Mouse (Mus musculus) MEL (cell line): ENCODE measurements around the gene St7.

Source experiments
- CHD2 ChIP-seq: IDR thresholded peaks from 2 replicates; pipeline ENCODE4 v1.6.1; 2011; ENCODE audit warnings: low read length, improper control_type of control experiment
- CTCF ChIP-seq, 3 experiments: IDR thresholded peaks in 2 of 3; conservative IDR thresholded peaks in 1 of 3; 2 replicates each; pipeline ENCODE4 v1.5.1; 2011 to 2012; ENCODE audit warnings: low read length in 3 of 3, low read depth in 2 of 3, mild to moderate bottlenecking in 2 of 3, improper control_type of control experiment in 1 of 3, inconsistent platforms in 1 of 3, mixed read lengths in 1 of 3, moderate library complexity in 1 of 3; ENCODE audit not compliant: control insufficient read depth in 1 of 3, insufficient read depth in 1 of 3, poor library complexity in 1 of 3, severe bottlenecking in 1 of 3
- ETS1 ChIP-seq: IDR thresholded peaks from 2 replicates; pipeline ENCODE4 v1.6.1; 2012; ENCODE audit warnings: low read depth, mild to moderate bottlenecking, inconsistent platforms, low read length, improper control_type of control experiment, moderate library complexity
- GATA1 ChIP-seq: IDR thresholded peaks from 2 replicates; pipeline ENCODE4 v1.6.1; 2011; ENCODE audit warnings: low read depth, low read length, improper control_type of control experiment
- MAX ChIP-seq: IDR thresholded peaks from 2 replicates; pipeline ENCODE4 v1.6.1; 2011; ENCODE audit warnings: low read length, improper control_type of control experiment
- POLR2A ChIP-seq, 2 experiments: IDR thresholded peaks; 2 replicates each; pipeline ENCODE4 v1.6.1; 2011 to 2012; ENCODE audit warnings: low read length in 2 of 2, mild to moderate bottlenecking in 2 of 2, control low read depth in 1 of 2, improper control_type of control experiment in 1 of 2, low read depth in 1 of 2, moderate library complexity in 1 of 2; ENCODE audit not compliant: control insufficient read depth in 1 of 2, insufficient read depth in 1 of 2, poor library complexity in 1 of 2
- POLR2AphosphoS2 ChIP-seq: IDR thresholded peaks from 2 replicates; pipeline ENCODE4 v1.6.1; 2011; ENCODE audit warnings: low read length, improper control_type of control experiment
- RCOR1 ChIP-seq: IDR thresholded peaks from 2 replicates; pipeline ENCODE4 v1.6.1; 2012; ENCODE audit warnings: low read depth, mild to moderate bottlenecking, inconsistent platforms, low read length, improper control_type of control experiment
- SMC3 ChIP-seq: IDR thresholded peaks from 2 replicates; pipeline ENCODE4 v1.6.1; 2011; ENCODE audit warnings: low read depth, low read length, improper control_type of control experiment
- TAL1 ChIP-seq: IDR thresholded peaks from 2 replicates; pipeline ENCODE4 v1.6.1; 2012; ENCODE audit warnings: mild to moderate bottlenecking, inconsistent platforms, low read length, moderate library complexity, mixed read lengths
- TCF12 ChIP-seq: IDR thresholded peaks from 2 replicates; pipeline ENCODE4 v1.6.1; 2014; ENCODE audit warnings: low read depth, mild to moderate bottlenecking, inconsistent platforms, low read length, improper control_type of control experiment, moderate library complexity
- USF1 ChIP-seq: IDR thresholded peaks from 2 replicates; pipeline ENCODE4 v1.6.1; 2014; ENCODE audit warnings: low read depth, mild to moderate bottlenecking, inconsistent platforms, low read length, improper control_type of control experiment, moderate library complexity
- ZKSCAN1 ChIP-seq: IDR thresholded peaks from 2 replicates; pipeline ENCODE4 v1.6.1; 2012; ENCODE audit warnings: low read depth, mild to moderate bottlenecking, inconsistent platforms, low read length, improper control_type of control experiment, moderate library complexity
- ZNF384 ChIP-seq: IDR thresholded peaks from 2 replicates; pipeline ENCODE4 v1.6.1; 2012; ENCODE audit warnings: low read depth, mild to moderate bottlenecking, inconsistent platforms, low read length, improper control_type of control experiment

DNA sequence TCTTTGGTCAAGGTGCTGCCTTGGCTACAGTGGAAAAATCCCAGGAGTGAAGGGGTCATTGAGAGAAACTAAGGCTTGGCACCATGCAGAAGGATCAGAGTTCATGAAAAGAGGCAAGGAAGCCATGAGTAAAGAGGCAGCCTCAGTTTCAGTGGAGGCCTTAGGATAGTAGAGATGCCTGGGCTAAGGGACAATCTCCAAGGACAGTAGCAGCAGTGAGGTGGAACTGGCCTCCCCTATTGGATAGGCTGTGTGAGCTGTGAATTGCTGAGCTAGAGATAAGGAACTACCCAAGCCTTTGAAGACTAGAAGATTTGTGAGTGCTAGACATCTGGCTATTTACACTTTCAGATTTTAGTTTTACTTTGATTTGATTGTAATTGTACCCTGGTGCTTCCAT lies 278.7 kb downstream of the St7 start:
- TF ChIP-seq CTCF (IDR thresholded peaks at IDR 0.05 in 2 of 3, conservative IDR thresholded peaks at IDR 0.05 in 1 of 3; ENCODE audit: control insufficient read depth in 1 of 3, insufficient read depth in 1 of 3, low read depth in 2 of 3, low read length in 3 of 3, poor library complexity in 1 of 3, severe bottlenecking in 1 of 3) (no peak), RCOR1 (no peak), TCF12 (no peak), ZKSCAN1 (no peak), SMC3 (no peak), CHD2 (no peak), MAX (no peak), ETS1 (no peak), GATA1 (no peak), TAL1 (no peak), ZNF384 (no peak), POLR2AphosphoS2 (no peak), POLR2A (IDR thresholded peaks at IDR 0.05; ENCODE audit: control insufficient read depth in 1 of 2, insufficient read depth in 1 of 2, low read depth in 1 of 2, low read length in 2 of 2, poor library complexity in 1 of 2) (no peak), USF1 (no peak)
